Comparison of ENCODE assay signal across 8 mouse cellular contexts in the genomic region with DNA sequence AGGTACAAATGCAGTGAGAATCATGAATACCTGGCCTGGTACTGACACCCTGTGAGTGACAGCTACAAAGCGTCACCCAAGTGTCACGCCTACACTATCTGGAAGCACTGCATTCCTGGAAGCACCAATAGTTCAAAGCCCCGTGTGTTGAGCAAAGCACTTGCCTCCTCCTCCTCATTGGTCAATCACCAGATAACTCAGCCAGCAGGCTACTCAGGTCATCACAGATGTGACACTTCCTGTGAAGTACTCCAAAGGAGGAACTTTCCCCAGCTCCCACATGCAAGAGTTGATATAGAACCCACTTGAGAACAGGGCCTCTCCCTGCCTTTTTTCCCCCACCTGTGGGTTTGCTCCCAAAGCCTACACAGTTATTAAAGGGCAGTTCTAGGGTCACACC. TPM values are rescaled to one million over a fixed set of nuclear protein-coding genes. Genes with fewer than 3 reads are reported as not detected.
DNase-seq lines count a peak whose midpoint lies in the region; ATAC-seq lines count a peak whose summit lies in the region.

No protein-coding gene starts in this region.

- DNase-seq in kidney, adult 8-10 months: no peak
- DNase-seq in forebrain, embryonic 14.5 days (ENCODE audit: low spot score): no peak
- DNase-seq in ovary, postnatal 10 days (ENCODE audit: low spot score): no peak
- DNase-seq in urinary bladder, adult 18-20 months (ENCODE audit: low spot score in 2 of 2): no peak
- DNase-seq in right cerebral cortex, postnatal 14 days: no peak

- H3K4me3 ChIP-seq in kidney, embryonic 16.5 days (ENCODE audit: low read length): peak overlapping the region; percentile 86
- peak overlapping the region; percentile 93 for H3K4me3 ChIP-seq in forebrain, embryonic 14.5 days (ENCODE audit: low read depth, low read length)
- H3K4me3 ChIP-seq in liver, embryonic 12.5 days: peak overlapping the region; percentile 93
- H3K4me3 ChIP-seq in stomach, embryonic 15.5 days (replicated peaks): peak overlapping the region; percentile 76

- H3K4me2 ChIP-seq in kidney, embryonic 16.5 days (replicated peaks; ENCODE audit: low read depth, low read length): peak overlapping the region; percentile 66
- H3K4me2 ChIP-seq in forebrain, embryonic 14.5 days (ENCODE audit: low read length): peak overlapping the region; percentile 84
- H3K4me2 ChIP-seq in liver, embryonic 12.5 days: peak overlapping the region; percentile 96
- H3K4me2 ChIP-seq in stomach, embryonic 15.5 days: peak overlapping the region; percentile 77

- H3K4me1 ChIP-seq in kidney, embryonic 16.5 days (ENCODE audit: insufficient read depth, low read length): peaks cover 26% of the 10 kb centered on the region
- peaks cover 7% of the 10 kb centered on the region for H3K4me1 ChIP-seq in forebrain, embryonic 14.5 days (ENCODE audit: control insufficient read depth, insufficient read depth, low read length)
- peaks cover 39% of the 10 kb centered on the region for H3K4me1 ChIP-seq in liver, embryonic 12.5 days
- peaks cover 32% of the 10 kb centered on the region for H3K4me1 ChIP-seq in stomach, embryonic 15.5 days

- 74% methylated on average over 3 of the region's 3 CpGs for WGBS in kidney, embryonic 16.5 days
- WGBS in forebrain, embryonic 14.5 days: 85% methylated on average over 3 of the region's 3 CpGs
- WGBS in liver, embryonic 12.5 days (ENCODE audit: insufficient replicate concordance): 30% methylated on average over 3 of the region's 3 CpGs
- WGBS in stomach, embryonic 15.5 days: 56% methylated on average over 3 of the region's 3 CpGs

- no peaks in the 10 kb centered on the region for H3K27me3 ChIP-seq in kidney, embryonic 16.5 days (ENCODE audit: insufficient read depth, low read length)
- H3K27me3 ChIP-seq in forebrain, embryonic 14.5 days (replicated peaks; ENCODE audit: control insufficient read depth, insufficient read depth, low read length): no peaks in the 10 kb centered on the region
- H3K27me3 ChIP-seq in liver, embryonic 12.5 days (replicated peaks): no peaks in the 10 kb centered on the region
- no peaks in the 10 kb centered on the region for H3K27me3 ChIP-seq in stomach, embryonic 15.5 days (replicated peaks)

- peaks cover 44% of the 10 kb centered on the region for H3K36me3 ChIP-seq in kidney, embryonic 16.5 days (ENCODE audit: insufficient read depth, low read length)
- peaks cover 49% of the 10 kb centered on the region for H3K36me3 ChIP-seq in forebrain, embryonic 14.5 days (ENCODE audit: control insufficient read depth, insufficient read depth, low read length)
- H3K36me3 ChIP-seq in liver, embryonic 12.5 days: peaks cover 54% of the 10 kb centered on the region
- H3K36me3 ChIP-seq in stomach, embryonic 15.5 days: peaks cover 43% of the 10 kb centered on the region

- no peak for ATAC-seq in kidney, embryonic 16.5 days (ENCODE audit: low FRiP score, low TSS enrichment)
- no peak for ATAC-seq in forebrain, embryonic 14.5 days
- ATAC-seq in liver, embryonic 12.5 days: no peak
- ATAC-seq in stomach, embryonic 15.5 days (ENCODE audit: insufficient read depth, low FRiP score, low read depth): no peak

- H3K27ac ChIP-seq in kidney, embryonic 16.5 days (ENCODE audit: low read length): no peak overlapping the region
- no peak overlapping the region for H3K27ac ChIP-seq in forebrain, embryonic 14.5 days (ENCODE audit: low read depth, low read length)
- H3K27ac ChIP-seq in liver, embryonic 12.5 days: peak overlapping the region; percentile 90; the same call in 1 of the 2 replicates
- no peak overlapping the region for H3K27ac ChIP-seq in stomach, embryonic 15.5 days

- H3K9me3 ChIP-seq in kidney, embryonic 16.5 days (ENCODE audit: low read length): no peaks in the 10 kb centered on the region
- no peaks in the 10 kb centered on the region for H3K9me3 ChIP-seq in forebrain, embryonic 14.5 days (replicated peaks; ENCODE audit: control insufficient read depth, low read length)
- H3K9me3 ChIP-seq in liver, embryonic 12.5 days (replicated peaks): no peaks in the 10 kb centered on the region
- H3K9me3 ChIP-seq in stomach, embryonic 15.5 days: no peaks in the 10 kb centered on the region

- peak overlapping the region; percentile 95 for H3K9ac ChIP-seq in kidney, embryonic 16.5 days (replicated peaks; ENCODE audit: low read length)
- H3K9ac ChIP-seq in forebrain, embryonic 14.5 days (ENCODE audit: low read length): peak overlapping the region; percentile 91; the same call in 1 of the 2 replicates
- peak overlapping the region; percentile 95 for H3K9ac ChIP-seq in liver, embryonic 12.5 days
- peak overlapping the region; percentile 76; the same call in 1 of the 2 replicates for H3K9ac ChIP-seq in stomach, embryonic 15.5 days

RNA-seq across cellular contexts. Expression of a gene that starts 1.9 kb away (rescaled TPM):
- 843 and 914 TPM in 2 replicates for polyA plus RNA-seq in kidney, embryonic 16.5 days (2015; fragmentation: Nextera tagmentation; extraction: Ambion mirVana)
- polyA plus RNA-seq in forebrain, embryonic 14.5 days (2014; fragmentation: Nextera tagmentation; extraction: Ambion mirVana): 325 and 332 TPM in 2 replicates
- 443 and 468 TPM in 2 replicates for polyA plus RNA-seq in liver, embryonic 12.5 days (2016; fragmentation: Nextera tagmentation; extraction: Ambion mirVana)
- 954 and 1,026 TPM in 2 replicates for polyA plus RNA-seq in stomach, embryonic 15.5 days (2015; fragmentation: Nextera tagmentation; extraction: Ambion mirVana)

RNA-seq across cellular contexts. Expression of a gene that starts 10.3 kb away (rescaled TPM):
- polyA plus RNA-seq in kidney, embryonic 16.5 days (2015; fragmentation: Nextera tagmentation; extraction: Ambion mirVana): 696 and 712 TPM in 2 replicates
- 449 and 481 TPM in 2 replicates for polyA plus RNA-seq in forebrain, embryonic 14.5 days (2014; fragmentation: Nextera tagmentation; extraction: Ambion mirVana)
- polyA plus RNA-seq in liver, embryonic 12.5 days (2016; fragmentation: Nextera tagmentation; extraction: Ambion mirVana): 337 and 356 TPM in 2 replicates
- polyA plus RNA-seq in stomach, embryonic 15.5 days (2015; fragmentation: Nextera tagmentation; extraction: Ambion mirVana): 537 and 556 TPM in 2 replicates

RNA-seq across cellular contexts. Expression of a gene that starts 20.2 kb away (rescaled TPM):
- polyA plus RNA-seq in kidney, embryonic 16.5 days (2015; fragmentation: Nextera tagmentation; extraction: Ambion mirVana): 0.55 and 0.57 TPM in 2 replicates
- polyA plus RNA-seq in forebrain, embryonic 14.5 days (2014; fragmentation: Nextera tagmentation; extraction: Ambion mirVana): not detected in 2 replicates
- not detected in 2 replicates for polyA plus RNA-seq in liver, embryonic 12.5 days (2016; fragmentation: Nextera tagmentation; extraction: Ambion mirVana)
- polyA plus RNA-seq in stomach, embryonic 15.5 days (2015; fragmentation: Nextera tagmentation; extraction: Ambion mirVana): 0.59 TPM in 1 of 2 replicates, not detected in the other

RNA-seq across cellular contexts. Expression of a gene that starts 21.6 kb away (rescaled TPM):
- polyA plus RNA-seq in kidney, embryonic 16.5 days (2015; fragmentation: Nextera tagmentation; extraction: Ambion mirVana): 218 and 232 TPM in 2 replicates
- polyA plus RNA-seq in forebrain, embryonic 14.5 days (2014; fragmentation: Nextera tagmentation; extraction: Ambion mirVana): 291 and 313 TPM in 2 replicates
- polyA plus RNA-seq in liver, embryonic 12.5 days (2016; fragmentation: Nextera tagmentation; extraction: Ambion mirVana): 60.4 and 61.8 TPM in 2 replicates
- polyA plus RNA-seq in stomach, embryonic 15.5 days (2015; fragmentation: Nextera tagmentation; extraction: Ambion mirVana): 167 TPM in 2 replicates

RNA-seq across cellular contexts. Expression of a gene that starts 27.0 kb away (rescaled TPM):
- 92.2 and 372 TPM in 2 replicates for polyA plus RNA-seq in kidney, embryonic 16.5 days (2015; fragmentation: Nextera tagmentation; extraction: Ambion mirVana)
- 318 and 352 TPM in 2 replicates for polyA plus RNA-seq in forebrain, embryonic 14.5 days (2014; fragmentation: Nextera tagmentation; extraction: Ambion mirVana)
- 542 and 545 TPM in 2 replicates for polyA plus RNA-seq in liver, embryonic 12.5 days (2016; fragmentation: Nextera tagmentation; extraction: Ambion mirVana)
- 420 and 451 TPM in 2 replicates for polyA plus RNA-seq in stomach, embryonic 15.5 days (2015; fragmentation: Nextera tagmentation; extraction: Ambion mirVana)
